Mouse (Mus musculus) ovary, postnatal 14 days (tissue): ENCODE measurements around the gene Olfr140.

ENCODE experiments used
- DNase-seq: peaks from one replicate; pipeline ENCODE4 v3.0.0; 2022; ENCODE audit warnings: low spot score

Olfr140 gene

GRCm38 (mm10) chr2:90063494-90063893, at the start of gene Olfr140:
Gene Olfr140, minus strand, starts transcription at chr2:90063594.
- DNase-seq, result no peak

GRCm38 (mm10) chr2:90070065-90070464, 6.7 kb upstream of the Olfr140 start:
- DNase-seq, result no peak

GRCm38 (mm10) chr2:90035037-90035436, 28.4 kb downstream of the Olfr140 start, which contains the start of gene Olfr1265:
Gene Olfr1265, plus strand, starts transcription at chr2:90035337.
- no peak for DNase-seq

DNA sequence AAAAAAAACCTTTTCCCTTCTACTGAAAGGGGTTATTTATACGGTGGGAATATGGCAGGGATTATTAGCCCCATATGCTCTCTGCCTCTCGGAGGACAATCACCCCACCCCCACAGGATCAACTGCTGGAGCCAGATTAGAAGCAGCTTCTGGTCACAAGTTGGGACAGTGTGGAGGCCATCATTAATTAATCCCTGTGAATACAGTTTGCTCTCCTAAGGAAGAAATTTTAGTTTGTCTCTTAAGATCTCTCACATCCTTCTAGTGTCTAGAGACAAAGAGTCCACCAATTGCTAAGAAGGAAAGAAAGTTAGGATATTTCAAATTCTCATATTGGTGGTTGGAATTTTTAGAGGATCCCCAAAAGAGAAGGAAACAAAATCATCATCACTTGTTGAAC, 37.9 kb downstream of the Olfr140 start, which contains the start of gene Olfr1264:
Gene Olfr1264 (minus strand): TSS at position 101 of the 400 bp plus-strand sequence.
- DNase-seq, result no peak

DNA sequence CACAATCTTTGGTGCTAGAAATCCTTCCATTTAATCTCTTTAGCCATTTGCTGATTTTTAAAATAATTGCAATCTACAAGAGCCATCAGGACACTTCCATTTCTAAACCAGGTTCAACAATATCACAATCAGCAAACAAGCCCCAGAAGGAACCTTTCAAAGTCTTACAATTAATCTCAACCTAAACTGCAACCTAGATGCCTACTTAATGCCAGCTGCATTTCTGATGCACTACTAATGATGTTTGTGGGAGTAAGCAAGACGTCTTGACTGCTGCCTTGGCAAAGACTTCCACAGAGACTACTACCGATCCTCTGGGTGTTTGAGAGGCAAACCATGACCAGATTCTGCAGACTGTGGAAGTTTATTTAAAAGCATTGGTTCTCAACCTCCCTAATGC, 51.6 kb downstream of the Olfr140 start, which contains the start of gene Olfr1263:
Gene Olfr1263 (plus strand): TSS at position 301 of the 400 bp plus-strand sequence.
- DNase-seq, result no peak

- no peak for DNase-seq
Measured at GRCm38 (mm10) chr2:89999845-90000244, 63.5 kb downstream of the Olfr140 start, which contains the start of gene Olfr1262. Gene Olfr1262, plus strand, starts transcription at chr2:90000145.
